Mouse (Mus musculus): ENCODE results near the gene A530016L24Rik.
A peak's percentile ranks its signal among the peaks of the same experiment; 100 is the strongest.

The A530016L24Rik gene

DNA sequence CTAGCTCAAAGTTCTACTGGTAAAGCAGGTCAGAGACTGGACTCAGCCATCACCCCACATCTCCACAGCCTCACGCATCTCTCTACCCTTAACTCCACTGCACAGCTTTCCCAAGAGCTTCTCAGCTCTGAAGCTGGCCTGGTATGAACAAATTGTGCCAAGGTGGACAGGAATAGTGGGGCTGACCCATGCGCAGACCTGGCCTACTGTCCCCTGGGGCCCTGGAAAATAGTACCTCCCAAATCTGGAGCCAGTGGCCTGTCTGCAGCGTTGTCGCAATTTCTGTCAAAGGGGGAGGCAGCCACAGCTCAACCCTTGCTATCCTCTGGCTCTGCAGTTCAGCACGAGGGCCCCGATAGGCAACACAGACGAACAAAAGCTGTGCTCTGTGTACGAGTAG lies at the start of gene A530016L24Rik:
Gene A530016L24Rik (plus strand): TSS at position 315 of the 400 bp plus-strand sequence.
- no peak for DNase-seq (ENCODE audit: low spot score)

DNA sequence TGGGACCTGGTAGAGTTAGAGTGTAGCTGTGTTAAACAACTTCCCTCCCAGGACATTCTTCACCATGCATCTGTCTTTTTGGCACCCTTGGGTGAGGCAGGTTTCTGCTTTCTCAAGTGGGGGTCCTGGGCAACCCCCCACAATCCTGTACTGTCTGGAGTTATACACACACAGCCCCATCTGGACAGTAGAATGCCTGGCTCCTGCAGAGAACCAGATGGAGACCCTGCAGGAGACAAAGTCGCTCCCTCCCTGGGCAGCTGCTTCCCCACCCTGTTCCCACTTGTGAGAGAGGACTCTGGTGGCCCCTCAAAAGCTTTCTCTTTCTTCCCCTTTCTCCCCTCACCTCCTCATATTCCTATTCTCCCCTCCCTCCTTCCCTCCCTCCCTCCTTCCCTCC lies 49.3 kb upstream of the A530016L24Rik start:
- no peak for DNase-seq (ENCODE audit: low spot score)

DNA sequence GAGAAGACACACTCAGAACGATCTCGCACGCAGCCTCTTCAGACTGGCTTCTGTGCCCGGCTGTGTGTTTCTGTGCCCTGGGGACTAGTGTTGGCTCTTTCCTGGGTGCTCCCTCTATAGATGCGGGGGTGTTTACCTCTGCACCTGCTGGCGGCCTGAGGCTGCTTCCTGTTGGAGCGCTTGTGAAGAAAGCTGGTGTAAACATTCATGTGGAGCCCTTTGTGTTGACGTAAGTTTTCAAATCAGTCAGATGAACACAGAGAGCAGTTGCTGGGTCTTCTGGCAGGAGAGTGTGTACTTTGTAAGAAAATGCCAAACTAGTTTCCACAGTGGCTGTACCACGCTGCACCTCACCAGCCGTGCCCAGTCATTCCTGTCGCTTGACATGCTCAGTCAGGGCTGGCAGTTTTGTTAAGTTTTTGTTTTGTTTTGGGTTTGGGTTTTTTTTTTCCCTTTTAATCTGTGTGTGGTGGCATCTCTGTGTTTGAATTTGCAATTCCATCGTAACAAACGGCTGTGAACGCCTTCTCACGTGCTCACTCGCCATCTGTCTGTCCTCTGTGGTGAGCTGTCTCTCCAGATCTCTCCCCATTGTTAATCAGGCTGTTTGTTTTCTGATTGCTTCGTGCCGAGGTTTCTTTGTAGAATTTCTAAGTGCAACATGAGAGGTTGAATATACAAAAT lies 40.0 kb upstream of the A530016L24Rik start:
- DNase-seq (ENCODE audit: low spot score): no peak

DNA sequence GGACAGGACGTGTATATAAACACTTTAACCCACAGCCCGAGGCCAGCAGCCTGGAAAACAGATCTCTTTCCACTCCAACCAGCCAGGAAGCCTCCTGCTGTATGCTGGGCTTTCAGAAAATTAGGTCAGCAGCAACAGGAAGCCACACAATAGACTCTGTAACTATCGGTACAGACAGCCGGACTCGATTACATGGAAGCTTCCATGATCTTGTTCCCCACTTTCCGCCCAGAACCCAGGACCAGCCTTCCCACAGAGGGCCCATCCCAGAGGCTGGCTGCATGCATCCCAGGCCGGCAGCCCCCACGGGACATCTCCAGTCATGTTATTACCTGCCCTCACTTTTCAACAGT lies 39.4 kb upstream of the A530016L24Rik start:
- peak; percentile 60 for DNase-seq (ENCODE audit: low spot score)

DNA sequence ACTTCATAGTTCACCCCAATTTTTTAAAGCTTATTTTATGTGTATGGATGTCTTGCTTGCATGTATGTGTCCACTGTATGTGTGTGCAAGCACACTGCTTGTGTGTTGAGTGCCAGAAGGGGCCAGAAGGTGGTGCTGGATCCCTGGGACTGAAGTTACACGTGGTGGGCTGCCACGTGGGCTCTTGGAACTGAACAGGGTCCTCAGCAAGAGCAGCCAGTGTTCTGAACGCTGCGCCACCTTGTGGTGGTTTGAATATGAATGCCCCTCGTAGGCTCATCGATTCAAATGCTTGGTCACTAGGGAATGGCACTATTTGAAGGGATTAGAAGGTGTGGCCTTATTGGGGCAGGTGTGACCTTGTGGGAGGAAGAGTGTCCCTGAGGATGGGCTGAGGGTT lies 38.4 kb upstream of the A530016L24Rik start:
- DNase-seq (ENCODE audit: low spot score): no peak

DNA sequence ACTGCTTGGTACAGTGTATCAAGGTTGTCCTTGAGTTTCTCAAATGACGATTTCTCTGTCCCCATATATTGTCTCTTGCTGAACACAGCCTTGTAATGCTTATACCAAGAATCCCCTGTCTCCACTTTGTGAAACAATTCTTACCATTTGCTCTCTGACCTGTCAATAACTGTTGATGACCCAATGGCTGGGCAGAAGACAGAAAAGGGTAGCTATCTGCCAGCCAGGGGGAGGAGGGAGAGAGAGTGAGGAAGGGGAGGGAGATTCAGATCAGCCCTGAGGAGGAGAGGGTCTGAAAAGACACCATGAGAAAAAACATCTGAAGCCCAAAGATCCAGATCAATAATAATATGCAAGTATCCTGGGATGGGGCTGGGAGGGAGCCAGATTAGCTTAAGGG lies 37.9 kb upstream of the A530016L24Rik start:
- DNase-seq (ENCODE audit: low spot score): no peak

DNA sequence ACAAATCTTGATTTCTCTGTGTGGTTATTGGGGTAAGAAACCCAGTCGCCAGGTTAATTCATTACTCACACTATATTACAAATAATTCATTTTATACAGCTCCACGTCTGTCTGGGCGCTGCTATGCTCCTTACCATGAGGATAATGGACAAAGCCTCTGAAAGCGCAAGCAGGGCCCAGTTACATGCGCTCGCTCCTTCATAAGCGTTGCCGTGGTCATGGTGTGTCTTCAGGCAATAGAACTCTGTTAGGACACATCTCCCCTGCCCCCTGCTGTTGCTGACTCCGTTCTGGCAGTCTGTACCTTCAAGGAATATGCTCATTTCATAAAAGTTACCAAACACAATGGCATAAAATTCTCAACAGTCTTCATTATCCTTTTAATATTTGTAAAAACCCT lies 37.4 kb upstream of the A530016L24Rik start:
- DNase-seq (ENCODE audit: low spot score): no peak

DNA sequence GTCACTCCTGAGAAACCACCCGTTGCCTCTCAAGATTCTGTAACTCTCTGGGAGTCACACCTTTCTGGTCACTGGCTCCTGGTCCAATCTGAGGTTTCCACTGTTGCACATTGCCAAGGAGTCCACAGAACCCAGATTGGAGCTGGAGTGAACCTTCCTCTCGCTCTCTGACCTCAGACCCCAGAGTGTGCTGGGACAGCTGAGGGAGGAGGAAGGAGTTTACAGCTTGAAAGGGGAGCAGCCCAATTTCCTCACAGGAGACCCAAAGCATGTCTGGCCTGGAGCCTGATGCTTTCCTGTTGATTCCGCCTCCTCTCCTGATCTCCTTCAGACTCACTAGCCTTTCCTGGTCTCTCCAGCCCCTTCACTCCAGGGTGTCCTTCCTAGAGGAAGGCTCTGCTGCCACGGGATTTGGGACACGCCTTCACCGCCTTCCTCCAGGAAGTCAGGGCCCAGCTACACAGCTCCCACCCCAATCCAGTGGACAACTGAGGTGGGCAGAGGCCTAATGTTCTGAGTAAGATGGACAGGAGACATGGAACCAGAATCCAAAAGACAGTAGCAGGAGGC lies 33.0 kb upstream of the A530016L24Rik start:
- no peak for DNase-seq (ENCODE audit: low spot score)

DNA sequence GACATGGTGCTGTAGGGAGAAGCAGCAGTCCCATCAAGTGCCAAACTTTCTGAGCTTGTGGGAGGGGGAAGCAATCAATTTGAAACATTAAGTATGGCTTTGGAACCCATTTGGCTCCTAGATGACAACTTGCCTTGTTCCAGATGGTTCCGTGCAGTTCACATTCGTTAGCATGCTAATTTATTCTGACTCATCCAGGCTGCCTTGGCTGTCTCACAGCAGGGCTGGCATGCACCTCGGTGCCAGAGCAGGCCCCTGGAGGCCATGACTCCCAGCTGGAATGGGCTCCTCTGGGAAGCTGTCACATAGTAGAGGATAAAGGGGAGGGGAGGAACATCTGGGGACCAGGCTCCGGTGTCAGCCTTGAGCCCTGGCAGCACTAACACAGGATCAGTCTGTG lies 31.4 kb upstream of the A530016L24Rik start:
- no peak for DNase-seq (ENCODE audit: low spot score)

DNA sequence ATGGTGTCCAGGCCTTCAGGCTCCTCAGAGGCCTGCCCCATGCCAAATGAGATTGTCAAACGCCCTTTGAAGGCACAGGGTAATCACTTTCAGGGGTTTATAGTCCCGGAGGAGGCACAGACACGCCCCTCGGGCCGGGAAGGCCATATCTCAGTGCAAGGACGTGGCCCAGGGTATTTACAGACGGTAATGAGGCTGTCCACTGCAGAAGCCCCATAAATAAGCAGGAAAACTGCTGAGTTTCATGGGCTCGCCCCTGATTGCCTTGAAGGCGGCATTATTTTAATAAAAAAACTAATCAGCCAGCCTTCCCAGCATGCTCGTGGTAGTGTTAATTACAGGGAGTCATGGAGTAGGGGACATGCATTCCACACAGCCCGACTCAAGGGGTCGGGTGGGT lies 26.8 kb upstream of the A530016L24Rik start:
- no peak for DNase-seq (ENCODE audit: low spot score)

DNA sequence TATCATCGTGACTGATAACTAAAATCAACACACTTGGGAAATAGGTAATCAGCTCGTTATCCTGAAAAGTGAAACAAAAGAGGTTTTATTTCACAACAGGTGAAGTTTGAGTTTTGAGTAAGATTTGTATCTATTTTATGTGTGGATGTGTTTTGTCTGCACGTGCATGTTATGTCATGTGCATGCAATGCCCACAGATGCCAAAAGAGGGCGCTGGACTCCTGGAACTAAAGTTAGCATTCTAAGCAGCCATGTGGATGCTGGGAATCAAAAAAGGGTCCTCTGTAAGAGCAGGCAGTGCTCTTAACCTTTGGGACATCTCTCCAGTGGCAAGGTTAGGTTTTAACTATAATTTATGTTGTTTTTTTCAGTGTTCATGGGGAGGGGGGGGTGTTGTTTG lies 26.0 kb upstream of the A530016L24Rik start:
- DNase-seq (ENCODE audit: low spot score): peak; percentile 34

DNA sequence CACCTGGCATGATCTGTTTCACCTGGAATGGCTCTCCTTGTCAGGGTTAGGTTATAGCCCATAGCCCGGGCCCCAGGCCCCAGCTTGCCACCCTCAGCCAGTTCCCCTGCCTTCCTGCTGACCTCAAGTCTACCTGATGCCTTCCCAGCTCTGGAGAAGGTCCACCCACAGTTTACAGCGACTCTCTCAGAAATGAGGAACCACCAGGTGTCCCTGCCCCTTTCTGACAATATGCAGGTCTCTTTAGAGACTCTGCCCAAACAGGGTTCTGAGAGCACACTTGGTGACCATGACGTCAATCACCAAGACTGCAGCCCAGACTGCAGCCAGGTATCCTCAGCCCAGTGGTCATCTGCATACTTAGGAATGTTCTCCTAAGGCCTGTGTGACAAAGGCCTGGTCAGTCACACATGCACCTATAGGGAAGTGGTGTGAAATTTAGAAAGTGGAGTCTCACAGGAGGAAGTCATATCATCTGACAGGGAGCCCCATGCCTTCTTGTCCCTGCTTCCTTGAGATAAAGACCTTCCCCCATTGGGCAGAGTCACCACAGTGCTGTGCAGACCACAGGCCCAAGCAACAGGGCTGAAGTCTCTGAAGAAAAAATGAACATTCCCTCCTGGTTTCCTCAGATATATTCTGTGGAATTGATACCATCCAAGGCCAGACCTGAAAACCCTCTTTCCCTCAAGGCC lies 25.4 kb upstream of the A530016L24Rik start:
- DNase-seq (ENCODE audit: low spot score): no peak

DNA sequence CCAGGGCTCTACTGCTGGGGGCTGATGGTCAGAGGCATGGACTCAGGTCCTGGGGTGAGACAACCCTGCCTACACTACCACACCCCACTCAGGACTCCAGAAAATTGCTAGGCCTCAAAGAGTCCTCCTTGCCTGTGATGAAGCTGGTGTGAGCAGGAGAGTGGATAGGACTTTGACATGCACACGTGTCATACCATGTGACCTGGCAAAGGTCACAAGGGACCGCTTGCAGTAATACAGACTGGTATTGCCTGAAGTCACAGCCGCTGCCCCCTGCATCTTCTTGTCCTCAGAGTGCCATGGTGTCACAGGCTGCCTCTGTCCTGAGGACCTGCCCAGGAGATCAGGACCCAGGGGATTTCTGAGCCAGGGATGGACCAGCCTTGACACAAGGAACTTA lies 24.7 kb upstream of the A530016L24Rik start:
- DNase-seq (ENCODE audit: low spot score): no peak

DNA sequence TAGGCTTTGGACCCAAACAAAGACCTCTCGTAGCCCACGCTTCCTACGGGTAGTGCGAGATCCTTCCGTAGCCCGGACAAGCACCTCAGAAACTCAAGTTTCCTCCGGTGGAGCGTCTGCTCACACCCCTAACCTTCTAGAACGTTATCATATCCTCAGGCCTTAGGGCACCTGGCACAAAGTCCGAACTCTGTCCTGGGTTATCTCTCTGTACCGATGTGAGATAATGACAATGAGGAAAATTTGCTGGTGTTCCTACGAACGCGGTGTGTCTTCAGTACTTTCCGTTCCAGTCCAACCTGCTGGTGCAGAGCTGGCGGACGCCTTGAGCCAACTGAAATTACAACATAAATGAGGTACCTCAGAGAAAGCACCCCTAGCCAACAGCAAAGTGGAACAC lies 23.3 kb upstream of the A530016L24Rik start:
- no peak for DNase-seq (ENCODE audit: low spot score)

DNA sequence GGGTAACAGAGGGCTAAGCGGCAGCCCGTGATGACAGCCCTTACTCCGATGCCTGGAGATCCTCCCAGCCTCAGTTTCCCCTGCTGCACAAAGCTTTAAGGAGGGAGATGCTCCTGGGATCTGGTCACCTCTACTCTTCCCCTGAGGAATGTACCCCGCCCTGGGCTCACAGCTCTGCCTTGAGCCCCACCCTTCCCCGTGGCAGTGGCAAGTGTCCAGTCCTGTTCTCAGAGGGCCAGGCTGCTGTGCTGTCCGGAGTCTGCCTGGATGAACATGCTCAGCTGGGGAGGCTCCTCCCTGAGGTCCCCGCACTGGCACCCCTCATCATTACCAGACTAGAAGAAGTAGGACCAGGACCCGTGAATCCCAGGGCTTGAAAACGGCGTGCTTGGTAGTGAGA lies 21.9 kb upstream of the A530016L24Rik start:
- DNase-seq (ENCODE audit: low spot score): no peak

DNA sequence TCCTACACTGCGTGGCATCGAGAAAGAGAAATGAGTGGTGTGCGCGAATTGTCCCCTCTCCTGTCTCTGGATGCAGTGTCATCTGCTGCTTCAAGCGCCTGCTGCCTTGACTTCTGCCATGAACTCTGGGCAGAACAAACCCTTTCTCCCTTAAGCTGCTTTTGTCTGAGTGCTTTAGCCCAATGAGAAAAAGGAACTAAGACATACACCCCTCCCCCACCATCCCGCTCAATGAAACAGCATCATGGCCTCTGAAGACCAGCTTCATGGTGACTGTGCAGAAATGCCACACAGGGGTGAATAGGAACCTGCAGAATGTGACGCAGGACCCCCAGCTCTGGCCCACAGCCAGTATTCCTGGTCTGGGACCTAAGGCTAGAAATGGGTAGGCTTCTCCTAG lies 19.9 kb upstream of the A530016L24Rik start:
- DNase-seq (ENCODE audit: low spot score): no peak

DNA sequence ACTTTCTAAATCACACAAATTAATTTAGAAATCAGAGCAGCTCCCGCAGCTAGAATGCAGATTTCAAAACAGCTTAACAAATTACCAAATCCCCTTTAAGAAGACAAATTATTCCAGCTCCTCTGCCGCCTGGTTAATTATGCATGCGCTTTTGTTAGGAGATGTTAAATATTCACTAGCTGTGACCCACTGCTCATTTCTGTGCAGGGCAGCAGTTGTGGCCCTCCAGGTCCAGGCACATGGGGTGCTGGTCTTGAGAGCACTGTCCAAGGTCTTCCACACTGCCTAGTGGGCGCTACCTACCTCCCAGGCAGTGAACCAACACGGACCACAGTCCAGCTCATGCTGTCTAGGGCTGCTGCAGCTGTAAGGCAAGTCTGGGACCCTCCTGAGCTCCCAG lies 19.0 kb upstream of the A530016L24Rik start:
- no peak for DNase-seq (ENCODE audit: low spot score)

DNA sequence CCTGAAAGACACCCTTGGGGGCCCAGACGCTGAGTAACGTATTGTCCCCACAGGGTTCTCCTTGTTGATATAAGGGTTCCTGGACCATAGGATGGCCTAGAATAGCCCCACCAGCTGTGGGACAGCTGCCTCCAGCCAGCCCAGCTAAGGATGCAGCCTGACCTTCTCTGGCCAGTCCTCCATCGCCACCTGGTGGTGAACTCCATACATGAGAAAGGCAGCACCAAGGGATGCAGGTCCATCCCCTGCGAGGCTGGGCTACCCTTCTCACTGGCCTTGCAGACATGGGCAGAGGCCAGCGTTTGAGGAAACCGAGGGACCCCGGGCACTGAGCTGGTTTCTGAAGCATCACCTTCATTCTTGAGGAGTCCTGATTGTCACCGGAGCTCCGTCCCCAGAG lies 15.5 kb upstream of the A530016L24Rik start:
- peak; percentile 93 for DNase-seq (ENCODE audit: low spot score)

DNA sequence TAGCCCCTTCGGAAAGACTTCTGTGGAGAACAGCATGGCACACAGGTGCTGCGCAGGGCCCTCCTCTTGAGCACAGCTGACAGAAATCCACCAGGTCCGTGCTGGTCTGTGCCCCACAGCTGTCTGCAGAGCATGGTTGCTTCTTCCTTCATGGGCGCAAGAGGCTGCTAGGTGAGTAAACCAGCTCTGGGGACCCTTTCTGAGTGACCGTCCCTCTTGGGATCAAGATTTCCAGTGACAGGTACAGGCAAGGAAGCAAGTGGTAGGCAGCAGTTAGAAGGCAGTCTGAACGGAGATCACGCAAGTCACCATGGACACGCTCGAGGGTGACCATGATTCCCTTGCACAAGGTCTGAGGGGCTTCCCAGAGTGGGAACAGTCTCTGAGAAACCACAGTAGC lies 287 bp downstream of the A530016L24Rik start:
- no peak for DNase-seq (ENCODE audit: low spot score)

DNA sequence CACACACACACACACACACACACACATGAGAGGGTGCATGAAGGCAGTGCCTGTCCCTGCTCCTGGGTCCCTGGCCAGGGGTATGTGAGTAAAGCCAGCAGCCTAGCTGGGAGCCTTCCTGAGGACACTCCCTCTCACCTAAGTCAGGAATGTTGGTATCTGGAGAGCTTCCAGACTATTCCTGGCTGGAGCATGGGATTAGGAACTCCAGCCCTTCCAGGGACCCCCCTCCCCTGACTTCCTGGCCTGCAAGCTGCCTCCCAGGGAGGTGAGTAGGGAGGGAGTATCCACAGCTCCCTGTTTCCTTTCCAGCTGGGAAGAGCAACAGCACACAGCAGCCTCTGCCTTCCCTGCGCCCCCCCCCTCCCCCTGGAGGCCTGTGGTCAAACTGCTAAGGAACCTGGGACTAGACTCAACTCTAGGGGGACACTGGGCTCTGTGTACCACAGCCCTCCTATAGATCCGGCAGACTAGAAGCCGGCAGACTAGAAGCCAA lies 1.2 kb downstream of the A530016L24Rik start:
- DNase-seq (ENCODE audit: low spot score): no peak

DNA sequence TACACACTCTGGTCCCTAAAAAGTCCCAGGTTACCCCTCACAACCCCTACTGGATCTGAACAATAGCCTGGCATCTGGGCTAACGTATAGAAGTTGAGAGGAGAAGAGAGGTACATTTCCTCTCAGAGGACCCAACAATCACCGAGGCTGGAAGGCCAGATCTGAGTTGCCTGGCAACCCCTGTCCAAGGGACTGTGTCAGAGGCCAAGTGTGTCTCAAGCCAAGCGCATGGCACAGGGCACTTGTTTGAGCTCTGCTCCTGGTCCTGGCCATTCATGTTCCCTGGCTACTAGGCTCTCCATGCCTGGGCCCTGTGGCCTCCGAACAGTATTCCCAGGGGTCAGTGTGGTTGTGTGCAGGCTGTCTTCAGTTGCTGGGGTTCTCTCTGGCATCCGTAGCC lies 6.9 kb downstream of the A530016L24Rik start:
- no peak for DNase-seq (ENCODE audit: low spot score)

DNA sequence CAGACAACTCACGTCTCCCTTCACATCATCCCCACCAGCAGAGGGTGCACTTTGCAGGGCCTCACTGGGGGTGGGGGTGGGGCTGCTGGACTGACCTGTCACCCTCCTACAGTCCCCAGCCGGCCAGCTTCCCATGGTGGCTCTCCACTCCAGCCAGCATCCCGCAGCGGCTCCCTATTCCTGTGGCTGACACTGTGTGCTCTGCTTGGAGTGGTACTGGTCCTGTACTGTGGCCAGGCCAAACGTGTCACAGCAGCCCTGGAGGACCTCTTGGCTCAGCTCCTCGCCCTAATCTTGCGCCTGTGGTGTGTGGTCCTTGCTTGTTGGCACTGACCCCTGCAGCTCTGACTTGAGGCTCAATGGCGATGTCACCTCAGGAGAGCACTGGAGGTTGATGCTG lies 8.5 kb downstream of the A530016L24Rik start:
- no peak for DNase-seq (ENCODE audit: low spot score)

DNA sequence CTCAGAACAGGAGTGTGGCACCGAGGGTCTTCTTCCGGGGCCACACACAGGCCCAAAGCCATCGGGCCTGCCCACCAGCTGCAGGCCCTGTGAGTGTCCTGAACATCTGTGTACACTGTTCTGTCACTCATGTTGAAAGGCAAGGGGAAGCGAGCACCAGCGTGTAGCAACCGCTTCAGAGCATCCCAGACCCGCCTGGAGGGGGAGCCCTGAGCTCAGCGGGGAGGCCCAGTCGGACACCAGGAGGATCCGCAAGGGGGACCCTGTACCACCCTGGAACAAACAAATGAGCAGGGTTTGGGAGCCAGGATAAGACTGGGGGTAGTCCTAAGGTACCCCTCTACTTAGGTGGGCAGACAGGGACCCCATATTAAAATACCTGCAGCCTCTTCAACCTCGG lies 9.4 kb downstream of the A530016L24Rik start:
- no peak for DNase-seq (ENCODE audit: low spot score)

All from retina, embryonic 14.5 days (tissue).